Mouse (Mus musculus) spleen, postnatal 4 days (tissue): ENCODE results near the gene Cox5b.
A peak's percentile ranks its signal among the peaks of the same experiment; 100 is the strongest.

ENCODE experiments used
- DNase-seq, 2 experiments: peaks; one replicate each; pipeline ENCODE4 v3.0.0; 2022; ENCODE audit warnings: low spot score in 2 of 2

Cox5b gene

DNA sequence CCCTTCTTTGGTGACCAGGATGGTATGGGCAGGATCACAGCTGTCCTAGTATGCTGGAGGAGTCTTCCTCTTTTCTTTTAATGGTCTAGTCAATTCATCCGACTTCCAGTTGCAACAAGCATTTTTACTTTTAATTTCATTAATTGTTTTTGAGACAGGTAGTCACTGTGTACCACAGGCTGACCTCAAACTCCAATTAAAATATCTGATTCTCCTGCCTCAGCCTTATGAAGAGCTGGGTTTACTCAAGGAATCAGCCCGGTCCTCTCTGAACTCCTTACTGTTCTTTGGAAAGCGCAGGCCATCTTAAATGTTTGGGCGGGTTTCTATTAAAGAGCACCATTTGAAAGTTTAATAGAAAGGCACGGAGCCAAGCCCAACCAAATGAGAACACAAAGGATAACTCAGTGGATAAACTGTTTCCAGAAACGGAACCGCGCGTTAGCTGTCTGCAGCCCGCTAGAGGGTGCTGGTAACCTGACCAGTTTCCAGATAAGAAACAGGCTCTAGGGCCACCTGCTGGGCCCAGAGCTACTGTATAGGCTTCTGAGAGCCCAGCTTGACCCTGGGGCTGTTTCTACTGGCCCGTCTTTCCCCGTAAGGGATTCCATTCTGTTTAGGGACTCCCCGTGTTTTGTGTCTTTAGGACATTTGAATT lies 7.3 kb upstream of the Cox5b start:
- peak; percentile 61 to 82 for DNase-seq

GRCm38 (mm10) chr1:36690671-36691235 lies 496 bp upstream of the Cox5b start:
- no peak for DNase-seq

DNA sequence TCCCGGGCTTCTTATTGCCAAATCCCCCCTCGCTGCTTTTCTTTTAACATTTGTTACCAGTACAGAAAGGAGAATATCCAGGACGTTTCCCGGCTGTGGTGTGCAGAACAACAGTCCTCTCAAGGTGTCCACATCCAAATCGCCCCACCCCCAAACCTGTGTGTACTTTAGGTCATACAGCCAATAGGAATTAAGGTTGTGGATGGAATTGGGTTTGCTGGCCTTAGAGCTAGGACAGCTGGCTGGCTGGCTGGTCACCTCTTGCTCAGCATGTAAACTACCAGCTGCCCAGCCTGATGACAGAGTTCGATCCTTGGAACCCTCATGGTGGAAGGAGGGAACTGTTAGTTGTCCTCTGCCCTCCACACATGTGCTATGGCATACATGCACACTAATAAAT lies 3.6 kb downstream of the Cox5b start:
- no peak for DNase-seq

GRCm38 (mm10) chr1:36696411-36696810 lies 5.2 kb downstream of the Cox5b start:
- DNase-seq, result no peak

GRCm38 (mm10) chr1:36697030-36697429 lies 5.8 kb downstream of the Cox5b start:
- DNase-seq, result no peak

- no peak for DNase-seq
These were observed 15.9 kb downstream of the Cox5b start for GRCm38 (mm10) chr1:36707166-36707565.

DNA sequence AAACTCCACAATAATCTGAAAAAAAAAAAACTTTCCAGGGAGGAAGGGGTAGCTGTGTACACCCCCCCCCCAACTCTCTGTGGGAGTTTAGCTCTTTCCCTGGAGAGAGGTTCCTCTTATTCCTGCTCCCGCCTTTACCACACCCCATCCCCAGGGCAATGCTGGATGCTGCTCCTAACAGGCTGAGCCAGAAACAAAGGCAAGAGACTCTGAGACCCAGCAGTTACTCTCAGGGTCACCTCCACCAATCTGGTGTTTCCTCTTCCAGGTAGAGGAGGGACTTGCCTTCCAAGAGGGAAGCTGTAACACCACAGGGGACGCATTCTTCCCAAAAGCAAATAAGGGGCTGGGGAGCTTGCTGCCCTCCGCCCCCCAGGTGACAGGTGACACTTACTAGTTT lies 16.5 kb downstream of the Cox5b start:
- no peak for DNase-seq

GRCm38 (mm10) chr1:36708626-36709025 lies 17.4 kb downstream of the Cox5b start:
- no peak for DNase-seq

DNA sequence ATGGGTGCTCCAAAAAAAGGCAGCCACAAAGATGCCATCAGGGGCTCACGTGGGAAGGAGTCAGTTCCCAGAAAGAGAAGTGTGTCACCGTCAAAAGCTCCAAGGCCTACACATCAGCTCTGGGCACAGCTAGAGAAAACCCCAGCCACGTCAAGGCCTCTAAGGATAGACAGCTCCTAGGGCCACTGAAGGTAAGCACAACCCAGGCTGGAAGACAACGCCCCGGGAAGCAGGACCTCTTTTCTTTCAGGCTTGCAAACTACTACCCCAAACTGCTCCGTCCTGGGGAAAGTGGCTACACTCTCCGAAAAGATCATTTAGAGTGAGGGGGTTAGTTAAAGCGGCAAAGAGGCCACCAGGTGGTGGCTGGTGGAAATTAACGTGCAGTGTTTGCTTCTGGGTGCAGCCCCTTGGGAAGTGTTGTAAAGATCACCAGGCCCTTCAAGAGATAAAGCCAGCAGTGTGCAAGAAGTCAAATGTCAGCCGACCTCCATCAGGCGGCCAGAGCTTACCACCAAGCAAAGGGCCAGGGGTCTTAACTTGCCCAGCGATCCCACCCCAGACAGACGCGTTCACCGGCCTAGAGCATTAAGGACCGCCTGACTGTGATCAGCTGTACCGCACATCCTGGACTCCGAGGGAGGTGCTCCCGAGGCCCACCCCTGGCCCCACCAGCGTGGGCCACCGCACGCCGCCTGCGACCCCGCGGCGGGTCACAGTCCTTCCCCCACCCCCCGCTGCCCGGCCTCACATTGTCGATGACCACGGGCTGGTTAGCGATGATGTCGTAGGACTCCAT lies 18.0 kb downstream of the Cox5b start:
- peak; percentile 34 to 69 for DNase-seq

- DNase-seq, result peak; percentile 97 to 99
These were observed 18.6 kb downstream of the Cox5b start, which contains the start of gene 4933424G06Rik for GRCm38 (mm10) chr1:36709854-36710280. TSS of gene 4933424G06Rik (plus strand) at chr1:36710149.

DNA sequence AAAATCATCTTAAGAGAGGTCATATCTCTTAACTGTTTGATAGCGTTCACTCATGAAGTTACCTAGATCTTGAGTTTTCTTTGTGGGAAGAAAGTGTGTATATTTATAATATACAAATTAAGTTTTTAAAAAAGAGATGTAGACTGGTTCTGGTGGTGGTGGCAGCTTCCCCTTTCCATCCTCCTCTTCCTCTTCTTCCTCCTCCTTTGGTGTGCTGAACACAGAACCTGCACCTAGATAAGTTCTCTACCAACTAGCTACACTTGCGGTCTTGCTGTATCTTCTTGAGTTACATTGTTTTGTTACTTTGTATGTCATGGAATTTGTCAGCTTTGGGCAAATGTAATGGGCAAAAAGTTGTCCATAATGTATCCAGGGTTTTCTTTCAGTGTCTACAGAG lies 19.9 kb downstream of the Cox5b start:
- DNase-seq, result no peak

- no peak for DNase-seq
These were observed 23.1 kb downstream of the Cox5b start, which contains the start of gene Actr1b for GRCm38 (mm10) chr1:36714311-36714710. TSS of gene Actr1b (minus strand) at chr1:36714422.

DNA sequence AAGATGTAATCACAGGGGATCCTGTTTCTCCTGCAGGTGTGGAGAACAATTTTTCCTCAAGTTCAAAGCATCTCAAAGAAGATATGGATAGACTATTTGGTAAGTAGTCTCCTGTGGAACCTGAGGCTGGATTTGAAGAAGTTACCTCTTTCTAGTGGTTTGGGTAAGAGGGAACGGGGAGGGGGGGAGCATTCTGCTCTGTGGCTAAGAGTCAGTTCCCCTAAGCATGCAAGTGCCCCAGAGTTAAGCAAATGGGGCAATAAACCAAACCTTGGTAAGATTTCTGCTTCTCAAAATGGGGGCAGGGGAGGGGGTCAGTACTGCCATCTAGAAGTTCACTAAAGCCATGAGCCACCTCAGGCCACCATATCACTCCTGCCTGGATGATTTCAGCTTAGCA lies 27.5 kb downstream of the Cox5b start:
- DNase-seq, result no peak

GRCm38 (mm10) chr1:36723146-36724056 lies 32.2 kb downstream of the Cox5b start:
- DNase-seq, result no peak

DNA sequence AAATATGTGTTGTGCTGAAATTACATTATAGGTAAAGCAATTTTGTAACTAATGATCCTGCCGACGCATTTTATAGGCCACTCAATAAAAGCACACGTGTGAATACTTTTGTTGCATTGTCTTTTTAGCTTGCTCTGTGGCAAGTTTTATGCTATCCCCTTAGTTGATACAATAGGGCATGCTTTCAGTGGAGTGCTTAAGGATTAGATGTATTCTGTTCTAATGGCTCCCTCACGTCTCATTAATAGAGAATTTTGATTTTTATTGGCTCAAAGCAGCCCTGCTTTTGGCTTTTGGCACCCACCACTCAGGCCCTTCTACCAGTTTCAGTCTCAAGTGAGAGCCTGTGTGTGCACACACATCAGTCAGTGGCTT lies 32.8 kb downstream of the Cox5b start:
- DNase-seq, result no peak

- DNase-seq, result peak; percentile 71 to 87
These were observed 46.1 kb downstream of the Cox5b start for GRCm38 (mm10) chr1:36737300-36737699.

DNA sequence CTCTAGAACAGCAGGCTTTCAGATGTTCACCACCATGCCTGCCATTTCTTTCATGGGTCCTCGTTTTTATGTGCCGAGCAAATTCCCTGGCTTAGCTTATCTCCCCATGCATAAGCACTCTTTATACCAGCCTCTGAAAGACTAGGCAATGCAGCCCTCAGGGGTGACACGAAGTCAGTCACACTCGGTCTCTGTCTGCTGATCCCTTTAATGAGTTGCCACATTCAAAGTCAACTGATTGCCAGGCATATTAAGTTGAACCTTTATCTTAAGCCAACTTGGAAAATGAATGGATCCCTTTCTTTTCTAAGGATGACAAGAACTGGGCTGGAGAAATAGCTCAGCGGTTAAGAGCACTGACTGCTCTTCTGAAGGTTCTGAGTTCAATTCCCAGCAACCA lies 48.0 kb downstream of the Cox5b start:
- no peak for DNase-seq

DNA sequence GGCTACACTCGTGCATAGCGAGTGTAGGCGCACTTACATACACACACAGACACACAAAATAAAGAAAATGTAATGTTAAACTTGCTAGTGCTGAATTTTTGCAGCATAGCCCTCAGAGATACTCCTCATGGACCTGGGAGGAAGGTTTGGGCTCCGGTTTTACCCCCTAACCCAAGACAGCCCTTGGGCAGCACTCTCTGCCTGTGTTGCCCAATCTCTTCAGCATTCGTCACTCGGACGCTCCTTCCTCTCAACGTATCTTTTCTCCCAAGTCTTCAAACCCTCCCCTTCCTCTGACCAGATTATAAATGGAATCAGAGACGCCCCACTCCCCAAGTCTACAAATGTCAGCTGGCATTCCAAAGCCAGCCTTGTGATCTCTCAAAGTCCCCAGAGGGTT lies 51.8 kb downstream of the Cox5b start:
- DNase-seq, result no peak
